Mouse (Mus musculus) heart, adult 2 months (tissue): ENCODE measurements around the gene Gm20696.

Experiments
- CTCF ChIP-seq: fragments of 200-600 bp; IDR thresholded peaks from 2 replicates; pipeline ENCODE4 v1.8.1; 2022; ENCODE audit warnings: antibody characterized with exemption, mild to moderate bottlenecking, moderate library complexity
- EP300 ChIP-seq: fragments of 200-500 bp; IDR thresholded peaks from 2 replicates; pipeline ENCODE4 v1.6.1; 2011; ENCODE audit warnings: low read depth, low read length, control low read depth; ENCODE audit not compliant: insufficient read depth

DNA sequence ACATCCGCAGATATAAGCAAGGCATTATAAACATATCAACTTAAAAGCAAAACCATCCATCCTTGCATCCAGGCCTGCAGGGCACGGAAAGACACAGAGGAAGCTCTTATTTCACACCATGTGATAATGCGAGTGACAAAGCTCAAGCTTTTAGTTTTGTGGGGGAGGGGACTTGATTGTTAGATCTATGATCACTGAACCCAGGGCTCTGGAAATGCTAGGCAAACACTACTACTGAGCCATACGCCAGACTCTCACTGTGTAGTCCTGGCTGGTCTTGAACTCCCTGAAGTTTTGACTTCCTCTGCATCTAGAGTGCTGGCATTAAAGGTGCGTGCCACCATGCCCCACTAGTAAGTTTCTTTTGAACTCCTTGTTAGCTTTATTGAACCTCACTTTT, 408.3 kb downstream of the Gm20696 start:
- TF ChIP-seq CTCF (no peak), EP300 (no peak)
